Mouse (Mus musculus) ES-Bruce4 (cell line): ENCODE results near the gene Prrx2.

Experiments used
- CTCF ChIP-seq: IDR thresholded peaks from one replicate; pipeline ENCODE4 v1.8.1; 2011; ENCODE audit warnings: low read depth, low read length
- POLR2A ChIP-seq: IDR thresholded peaks from one replicate; pipeline ENCODE4 v1.8.1; 2011; ENCODE audit warnings: low read length; ENCODE audit not compliant: insufficient read depth

- TF ChIP-seq POLR2A (no peak), CTCF (no peak)
Observed at GRCm38 (mm10) chr2:30872669-30873068, 37.9 kb downstream of the Prrx2 start.
